Mouse (Mus musculus) stomach, postnatal 0 days (tissue): ENCODE data around the gene Fads6.

Source experiments
- CTCF ChIP-seq: IDR thresholded peaks from 2 replicates; pipeline ENCODE4 v1.5.1; 2016; ENCODE audit warnings: antibody characterized with exemption, low read depth, mild to moderate bottlenecking, moderate library complexity
- EP300 ChIP-seq: optimal IDR thresholded peaks from 2 replicates; pipeline ENCODE3; 2016; ENCODE audit warnings: antibody characterized with exemption

DNA sequence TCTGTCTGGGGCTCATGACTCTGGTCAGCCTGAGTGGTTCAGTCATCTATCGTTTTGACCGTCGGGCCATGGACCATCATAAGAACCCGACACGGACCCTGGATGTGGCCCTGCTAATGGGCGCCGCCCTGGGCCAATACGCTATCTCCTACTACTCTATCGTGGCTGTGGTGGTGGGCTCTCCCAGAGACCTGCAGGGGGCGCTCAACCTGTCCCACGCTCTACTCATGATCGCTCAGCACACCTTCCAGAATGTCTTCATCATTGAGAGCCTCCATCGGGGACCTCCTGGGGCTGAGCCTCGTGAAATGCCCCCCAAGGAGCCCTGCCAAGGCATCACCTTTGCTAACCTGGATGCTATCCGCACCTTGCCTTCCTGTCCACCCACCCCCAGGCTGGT lies 31.9 kb upstream of the Fads6 start:
- TF ChIP-seq CTCF: peak; percentile 47
- TF ChIP-seq EP300: no peak
